Mouse (Mus musculus) hindbrain, embryonic 10.5 days (tissue): ENCODE measurements around the gene Armc3. TPM values are rescaled to one million over a fixed set of nuclear protein-coding genes. Genes with fewer than 3 reads are reported as not detected.

ENCODE experiments used
- DNase-seq: peaks from one replicate; pipeline ENCODE4 v3.0.0-alpha.2; 2017; ENCODE audit warnings: low spot score
- H3K27ac ChIP-seq: fragments of 300-500 bp; sonication (generic); 2 replicates; pipeline ENCODE4 v1.5.1; 2016; ENCODE audit warnings: mild to moderate bottlenecking, moderate library complexity
- H3K27me3 ChIP-seq: fragments of 300-500 bp; sonication (generic); 2 replicates; pipeline ENCODE4 v1.6.1; 2016; ENCODE audit warnings: mild to moderate bottlenecking; ENCODE audit not compliant: poor library complexity, insufficient read depth, severe bottlenecking
- H3K36me3 ChIP-seq: fragments of 300-500 bp; sonication (generic); 2 replicates; pipeline ENCODE4 v1.6.1; 2016; ENCODE audit warnings: mild to moderate bottlenecking, moderate library complexity
- H3K4me1 ChIP-seq: fragments of 300-500 bp; sonication (generic); replicated peaks from 2 replicates; pipeline ENCODE4 v1.6.1; 2016; ENCODE audit warnings: mild to moderate bottlenecking
- H3K4me3 ChIP-seq: fragments of 300-500 bp; sonication (generic); 2 replicates; pipeline ENCODE4 v1.5.1; 2016; ENCODE audit warnings: mild to moderate bottlenecking, moderate library complexity
- H3K9me3 ChIP-seq: fragments of 300-500 bp; sonication (generic); 2 replicates; pipeline ENCODE4 v1.6.1; 2016; ENCODE audit warnings: mild to moderate bottlenecking, moderate library complexity
- WGBS: fragments of 180-500 bp; shearing (Covaris S2); methylation state at CpG from one replicate; pipeline ENCODE4 v1.1.7; 2016; 5-methylcytosine and 5-hydroxymethylcytosine counted together
- polyA plus RNA-seq: library from polyadenylated mRNA; unstranded; fragments of >200 nt; fragmentation: Nextera tagmentation; extraction: Ambion mirVana; gene quantifications from 2 replicates; pipeline ENCODE4 v1.2.1, GENCODE M21; 2016

The Armc3 gene
- polyA plus RNA-seq, 1 experiment from 2014 or later = 1.9 TPM

- Histone ChIP-seq H3K27me3 (no peaks in the 10 kb centered on the region), H3K4me3 (no peak overlapping the region), H3K36me3 (no peaks in the 10 kb centered on the region), H3K27ac (no peak overlapping the region), H3K4me1 (no peaks in the 10 kb centered on the region), H3K9me3 (no peaks in the 10 kb centered on the region)
- 53% methylated on average over 10 of the region's 10 CpGs for WGBS
- DNase-seq = no peak
These were observed 145.0 kb downstream of the Armc3 start for GRCm38 (mm10) chr2:19343901-19344635.

- no peak overlapping the region for H3K4me3 ChIP-seq
- DNase-seq = peak; percentile 84
- no peaks in the 10 kb centered on the region for H3K4me1 ChIP-seq
- no peaks in the 10 kb centered on the region for H3K36me3 ChIP-seq
- H3K9me3 ChIP-seq = no peaks in the 10 kb centered on the region
- no peaks in the 10 kb centered on the region for H3K27me3 ChIP-seq
- WGBS = 29% methylated on average over 20 of the region's 20 CpGs
- H3K27ac ChIP-seq = peak overlapping the region; percentile 71
These were observed 145.7 kb downstream of the Armc3 start for GRCm38 (mm10) chr2:19344636-19345413.

GRCm38 (mm10) chr2:19345414-19345964, 146.4 kb downstream of the Armc3 start:
- 83% methylated on average over 5 of the region's 5 CpGs for whole genome bisulfite sequencing
- H3K4me1 ChIP-seq = no peaks in the 10 kb centered on the region
- DNase-seq = no peak
- no peaks in the 10 kb centered on the region for H3K27me3 ChIP-seq
- H3K27ac ChIP-seq = no peak overlapping the region; the same call in 1 of the 2 replicates
- H3K9me3 ChIP-seq = no peaks in the 10 kb centered on the region
- no peaks in the 10 kb centered on the region for H3K36me3 ChIP-seq
- H3K4me3 ChIP-seq = no peak overlapping the region

GRCm38 (mm10) chr2:19348454-19348853, 149.4 kb downstream of the Armc3 start:
- no peak for DNase-seq
- no peaks in the 10 kb centered on the region for H3K4me1 ChIP-seq
- H3K36me3 ChIP-seq = no peaks in the 10 kb centered on the region
- 82% methylated on average over 3 of the region's 3 CpGs for WGBS
- no peak overlapping the region for H3K4me3 ChIP-seq
- H3K27ac ChIP-seq = no peak overlapping the region
- H3K27me3 ChIP-seq = no peaks in the 10 kb centered on the region
- no peaks in the 10 kb centered on the region for H3K9me3 ChIP-seq

- DNase-seq = no peak
- H3K4me3 ChIP-seq = no peak overlapping the region
- no peaks in the 10 kb centered on the region for H3K36me3 ChIP-seq
- H3K27me3 ChIP-seq = no peaks in the 10 kb centered on the region
- H3K4me1 ChIP-seq = no peaks in the 10 kb centered on the region
- H3K27ac ChIP-seq = no peak overlapping the region
- 91% methylated on average over 5 of the region's 5 CpGs for WGBS
- H3K9me3 ChIP-seq = no peaks in the 10 kb centered on the region
These were observed 151.1 kb downstream of the Armc3 start for GRCm38 (mm10) chr2:19350167-19350566.

- Histone ChIP-seq H3K4me1 (no peaks in the 10 kb centered on the region), H3K4me3 (no peak overlapping the region), H3K9me3 (no peaks in the 10 kb centered on the region), H3K27ac (no peak overlapping the region), H3K27me3 (no peaks in the 10 kb centered on the region), H3K36me3 (no peaks in the 10 kb centered on the region)
- DNase-seq = no peak
- WGBS = 94% methylated on average over 1 of the region's 1 CpGs
These were observed 152.6 kb downstream of the Armc3 start for GRCm38 (mm10) chr2:19351615-19352253.

GRCm38 (mm10) chr2:19353158-19353557, 154.1 kb downstream of the Armc3 start:
- Histone ChIP-seq H3K4me3 (no peak overlapping the region), H3K4me1 (no peaks in the 10 kb centered on the region), H3K9me3 (no peaks in the 10 kb centered on the region), H3K36me3 (no peaks in the 10 kb centered on the region), H3K27ac (no peak overlapping the region), H3K27me3 (no peaks in the 10 kb centered on the region)
- DNase-seq = no peak
- WGBS = 88% methylated on average over 2 of the region's 2 CpGs

Other genes starting within 250 kb of the Armc3 start
- 7.7 and 9.0 TPM in 2 replicates for gene Pip4k2a, start 201.2 kb upstream of the Armc3 start, polyA plus RNA-seq
- gene 4930426L09Rik, start 201.0 kb upstream of the Armc3 start, polyA plus RNA-seq = 0.17 and 0.55 TPM in 2 replicates
- 13.8 and 16.3 TPM in 2 replicates for gene Msrb2, start 172.1 kb downstream of the Armc3 start, polyA plus RNA-seq
- 6.1 and 16.5 TPM in 2 replicates for gene Ptf1a, start 246.4 kb downstream of the Armc3 start, polyA plus RNA-seq